Mouse (Mus musculus) midbrain, embryonic 10.5 days (tissue): Measurements from ENCODE around the gene Plac1. TPM values are rescaled to one million over a fixed set of nuclear protein-coding genes. Genes with fewer than 3 reads are reported as not detected.

Experiments
- DNase-seq: peaks from one replicate; pipeline ENCODE4 v3.0.0-alpha.2; 2017; ENCODE audit warnings: low spot score
- H3K27ac ChIP-seq: fragments of 300-500 bp; sonication (generic); replicated peaks from 2 replicates; pipeline ENCODE4 v1.5.1; 2016; ENCODE audit warnings: mild to moderate bottlenecking
- H3K27me3 ChIP-seq: fragments of 300-500 bp; sonication (generic); 2 replicates; pipeline ENCODE4 v1.6.1; 2016; ENCODE audit warnings: low read depth, mild to moderate bottlenecking; ENCODE audit not compliant: poor library complexity, severe bottlenecking
- H3K36me3 ChIP-seq: fragments of 300-500 bp; sonication (generic); 2 replicates; pipeline ENCODE4 v1.6.1; 2016; ENCODE audit warnings: mild to moderate bottlenecking, moderate library complexity
- H3K4me1 ChIP-seq: fragments of 300-500 bp; sonication (generic); 2 replicates; pipeline ENCODE4 v1.6.1; 2016
- H3K4me3 ChIP-seq: fragments of 300-500 bp; sonication (generic); 2 replicates; pipeline ENCODE4 v1.5.1; 2016; ENCODE audit warnings: mild to moderate bottlenecking, moderate library complexity
- H3K9me3 ChIP-seq: fragments of 300-500 bp; sonication (generic); replicated peaks from 2 replicates; pipeline ENCODE4 v1.6.1; 2016; ENCODE audit warnings: mild to moderate bottlenecking
- WGBS: fragments of 180-500 bp; shearing (Covaris S2); methylation state at CpG from one replicate; pipeline ENCODE4 v1.1.7; 2016; 5-methylcytosine and 5-hydroxymethylcytosine counted together
- polyA plus RNA-seq: library from polyadenylated mRNA; unstranded; fragments of >200 nt; fragmentation: Nextera tagmentation; extraction: Ambion mirVana; gene quantifications from 2 replicates; pipeline ENCODE4 v1.2.1, GENCODE M21; 2016

Gene Plac1
- polyA plus RNA-seq, 1 experiment from 2014 or later = 3.2 TPM

DNA sequence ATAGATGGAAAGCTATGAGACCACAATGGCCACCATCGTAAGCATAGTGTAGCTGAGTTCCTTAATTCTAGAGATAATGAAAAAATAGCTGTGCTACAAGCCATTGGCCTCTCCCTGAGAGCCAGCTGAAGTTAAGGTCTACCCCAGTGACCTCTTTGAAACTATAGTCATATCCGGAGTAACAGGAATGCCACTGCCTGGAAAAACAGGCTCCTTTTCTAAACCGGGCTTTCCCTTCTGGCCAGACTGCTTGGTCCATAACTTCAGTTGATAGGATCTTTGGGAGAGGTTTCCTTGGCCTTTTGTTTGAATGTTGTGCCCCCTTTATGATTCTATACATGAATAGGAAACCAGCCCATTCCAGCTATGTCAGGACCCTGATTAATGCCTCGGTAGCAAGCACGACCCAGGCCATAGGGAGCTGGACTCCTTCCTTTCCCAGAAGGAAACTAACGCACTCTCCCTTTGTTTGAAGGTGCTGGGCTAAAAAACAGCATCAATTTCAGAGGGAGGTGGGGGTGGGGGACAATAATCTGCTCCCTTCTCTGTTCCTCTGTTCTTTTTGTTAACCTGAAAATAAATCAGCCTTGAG is 15.5 kb downstream of the Plac1 start:
- DNase-seq = no peak
- H3K9me3 ChIP-seq = no peaks in the 10 kb centered on the region
- no peaks in the 10 kb centered on the region for H3K4me1 ChIP-seq
- WGBS = 70% methylated on average over 6 of the region's 6 CpGs
- H3K27ac ChIP-seq = no peak overlapping the region
- H3K27me3 ChIP-seq = no peaks in the 10 kb centered on the region
- H3K36me3 ChIP-seq = no peaks in the 10 kb centered on the region
- H3K4me3 ChIP-seq = no peak overlapping the region

DNA sequence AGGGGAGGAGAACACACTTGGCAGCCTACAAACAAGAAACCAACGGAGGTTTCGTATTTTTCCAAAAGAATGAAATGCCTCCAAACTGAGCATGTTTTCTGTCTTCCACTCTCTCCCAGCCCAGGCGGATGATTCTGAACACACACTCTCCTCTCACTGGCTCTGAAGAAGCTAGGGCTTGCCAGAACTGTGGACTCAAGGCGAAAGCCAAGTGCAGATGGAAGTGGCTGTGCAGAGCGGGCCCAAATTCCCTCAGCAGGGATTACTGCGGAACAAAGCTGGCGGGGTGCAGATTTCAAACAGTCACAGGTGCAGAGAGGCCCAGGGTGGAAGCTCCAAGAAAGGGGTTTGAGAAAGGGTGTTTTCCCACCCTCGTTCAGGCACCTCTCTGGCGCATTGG is 19.1 kb downstream of the Plac1 start:
- Histone ChIP-seq H3K4me3 (no peak overlapping the region), H3K4me1 (no peaks in the 10 kb centered on the region), H3K9me3 (no peaks in the 10 kb centered on the region), H3K27ac (no peak overlapping the region), H3K27me3 (no peaks in the 10 kb centered on the region), H3K36me3 (no peaks in the 10 kb centered on the region)
- 79% methylated on average over 9 of the region's 9 CpGs for WGBS
- no peak for DNase-seq

DNA sequence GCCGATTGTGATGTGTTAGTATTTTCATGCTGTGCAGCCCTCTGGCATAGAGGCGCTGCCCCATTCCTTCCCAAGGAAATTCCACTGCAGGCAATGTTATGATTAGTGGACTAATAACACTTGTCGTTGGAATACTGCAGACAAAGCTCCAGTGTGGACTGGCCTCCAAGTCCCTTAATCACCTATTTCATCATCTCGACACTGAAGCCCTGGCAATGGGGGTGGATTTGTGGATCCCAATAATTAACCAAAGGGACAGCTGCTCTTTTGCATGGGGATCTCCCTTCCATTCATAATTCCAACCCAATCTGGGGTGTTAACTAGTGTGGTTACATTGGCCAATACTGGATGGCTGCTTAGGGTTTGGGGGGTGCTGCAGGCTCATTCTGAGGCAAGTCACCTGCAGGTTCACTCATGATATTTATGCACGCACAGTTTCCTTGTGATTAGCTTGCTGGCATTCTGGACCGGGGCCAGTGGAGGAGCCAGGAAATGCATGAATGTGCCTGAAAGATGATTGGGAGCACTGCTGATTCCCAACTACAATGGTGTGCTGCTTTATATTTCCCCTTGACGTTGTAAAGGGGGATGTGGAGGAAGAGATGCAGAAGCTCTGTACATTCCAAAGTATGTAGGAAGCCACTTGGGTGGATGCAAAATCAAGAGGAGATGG is 25.2 kb downstream of the Plac1 start:
- 82% methylated on average over 7 of the region's 7 CpGs for WGBS
- Histone ChIP-seq H3K4me3 (no peak overlapping the region), H3K36me3 (no peaks in the 10 kb centered on the region), H3K27me3 (peaks cover 3% of the 10 kb centered on the region; the same call in 1 of the 2 replicates), H3K27ac (no peak overlapping the region), H3K9me3 (no peaks in the 10 kb centered on the region), H3K4me1 (peaks cover 11% of the 10 kb centered on the region)
- DNase-seq = no peak

DNA sequence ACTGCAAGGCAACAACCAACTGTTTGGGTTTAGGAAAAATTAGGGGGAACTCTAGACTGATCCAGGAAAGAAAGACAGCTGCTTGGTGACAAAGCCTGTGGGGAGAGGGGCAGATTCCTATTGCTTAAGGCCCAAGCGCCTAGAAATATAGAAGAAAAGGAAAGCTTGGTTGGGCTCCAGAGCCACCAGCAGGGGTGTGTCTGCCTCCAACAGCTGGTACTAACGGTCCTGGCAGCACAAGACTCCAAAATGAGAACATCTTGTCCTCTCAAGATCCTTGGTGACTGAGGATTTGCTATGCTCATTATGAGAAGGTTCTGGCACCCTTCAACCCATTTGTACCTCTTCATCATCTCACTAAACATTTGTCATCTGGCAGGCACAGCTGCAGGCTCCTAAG is 26.1 kb downstream of the Plac1 start:
- H3K27ac ChIP-seq = no peak overlapping the region
- H3K4me1 ChIP-seq = peaks cover 17% of the 10 kb centered on the region
- no peak overlapping the region for H3K4me3 ChIP-seq
- H3K9me3 ChIP-seq = no peaks in the 10 kb centered on the region
- 65% methylated on average over 2 of the region's 2 CpGs for WGBS
- H3K27me3 ChIP-seq = peaks cover 3% of the 10 kb centered on the region; the same call in 1 of the 2 replicates
- no peak for DNase-seq
- H3K36me3 ChIP-seq = no peaks in the 10 kb centered on the region

DNA sequence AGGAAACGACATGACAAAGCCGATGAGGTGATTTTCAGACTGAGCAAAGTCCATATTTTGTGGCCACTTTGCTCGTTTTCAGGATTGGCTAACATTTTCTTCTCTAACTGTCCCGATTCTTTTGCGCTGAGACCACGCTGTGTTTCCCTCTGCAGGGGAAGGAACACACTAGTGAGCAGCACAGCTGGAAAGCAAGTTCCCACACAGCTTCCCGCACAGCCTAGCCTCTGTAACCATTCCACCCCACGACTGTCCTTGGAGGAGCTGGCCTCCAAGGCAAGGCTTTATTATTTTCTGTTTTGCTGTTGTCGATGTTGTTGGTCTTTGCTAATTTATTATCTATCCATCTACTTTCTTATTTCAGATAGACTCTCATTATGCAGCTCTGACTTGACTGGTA is 27.4 kb downstream of the Plac1 start:
- H3K27me3 ChIP-seq = peaks cover 3% of the 10 kb centered on the region; the same call in 1 of the 2 replicates
- 55% methylated on average over 9 of the region's 9 CpGs for WGBS
- no peaks in the 10 kb centered on the region for H3K36me3 ChIP-seq
- no peak overlapping the region for H3K27ac ChIP-seq
- no peaks in the 10 kb centered on the region for H3K9me3 ChIP-seq
- H3K4me3 ChIP-seq = no peak overlapping the region
- H3K4me1 ChIP-seq = peaks cover 17% of the 10 kb centered on the region
- no peak for DNase-seq

DNA sequence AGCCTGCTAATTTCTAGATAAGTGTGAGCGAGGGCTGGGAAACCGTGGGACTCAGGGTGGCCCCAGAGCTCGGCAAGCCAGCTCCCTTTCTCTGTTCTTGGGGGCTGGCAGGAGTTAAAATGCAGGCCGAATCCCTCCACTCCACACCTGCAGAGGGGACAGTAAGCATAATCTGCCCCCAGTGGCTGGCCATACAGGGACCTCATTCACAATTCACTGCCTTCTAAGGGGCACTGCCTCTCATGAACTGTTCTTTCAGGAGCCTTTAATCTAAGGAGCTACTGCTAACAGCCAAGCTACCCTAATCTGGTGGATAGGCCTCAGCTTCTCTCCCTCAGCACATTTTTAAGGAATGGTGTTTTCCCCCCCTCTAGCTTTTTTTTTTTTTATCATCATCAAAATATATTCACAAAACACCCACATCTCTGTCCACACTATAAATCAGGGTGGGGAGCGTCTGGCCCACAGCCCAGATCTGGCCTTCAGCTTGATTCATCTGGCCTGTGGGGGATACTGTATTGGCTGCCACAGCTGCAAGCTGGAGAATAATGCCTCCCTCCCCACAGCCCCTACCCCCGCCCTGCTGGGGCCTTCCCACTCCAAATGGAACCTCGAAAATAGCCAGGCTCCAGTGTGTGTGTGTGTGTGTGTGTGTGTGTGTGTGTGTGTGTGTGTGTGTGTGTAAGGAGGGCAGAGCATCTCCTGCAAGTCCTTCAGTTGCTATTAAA is 28.0 kb downstream of the Plac1 start:
- Histone ChIP-seq H3K4me3 (no peak overlapping the region), H3K4me1 (peaks cover 17% of the 10 kb centered on the region), H3K36me3 (no peaks in the 10 kb centered on the region), H3K27ac (no peak overlapping the region), H3K9me3 (no peaks in the 10 kb centered on the region), H3K27me3 (peaks cover 3% of the 10 kb centered on the region; the same call in 1 of the 2 replicates)
- DNase-seq = no peak
- WGBS = 56% methylated on average over 7 of the region's 7 CpGs

DNA sequence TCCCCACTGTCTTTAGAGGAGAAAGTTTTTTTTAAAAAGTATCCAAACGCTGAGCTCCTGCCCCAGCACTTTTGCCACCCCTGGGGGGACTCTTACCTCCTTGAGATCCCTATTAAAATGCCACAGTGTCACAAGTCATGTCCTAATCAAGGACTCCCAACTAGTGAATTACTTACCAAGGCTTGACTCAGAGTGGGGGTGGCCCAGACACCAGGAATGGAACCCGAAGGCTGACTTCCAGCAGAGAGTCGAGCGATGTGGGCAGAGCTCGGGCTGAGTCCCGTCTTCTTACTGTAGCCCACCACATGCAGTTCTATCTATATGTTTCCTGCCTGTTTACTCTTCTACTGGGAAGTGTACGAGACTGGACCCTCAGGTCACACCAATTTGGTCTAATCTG is 30.5 kb downstream of the Plac1 start:
- Histone ChIP-seq H3K9me3 (no peaks in the 10 kb centered on the region), H3K27me3 (peaks cover 3% of the 10 kb centered on the region; the same call in 1 of the 2 replicates), H3K36me3 (no peaks in the 10 kb centered on the region), H3K27ac (peak overlapping the region; percentile 23; the same call in 1 of the 2 replicates), H3K4me1 (peaks cover 17% of the 10 kb centered on the region), H3K4me3 (no peak overlapping the region)
- WGBS = 57% methylated on average over 7 of the region's 7 CpGs
- no peak for DNase-seq

DNA sequence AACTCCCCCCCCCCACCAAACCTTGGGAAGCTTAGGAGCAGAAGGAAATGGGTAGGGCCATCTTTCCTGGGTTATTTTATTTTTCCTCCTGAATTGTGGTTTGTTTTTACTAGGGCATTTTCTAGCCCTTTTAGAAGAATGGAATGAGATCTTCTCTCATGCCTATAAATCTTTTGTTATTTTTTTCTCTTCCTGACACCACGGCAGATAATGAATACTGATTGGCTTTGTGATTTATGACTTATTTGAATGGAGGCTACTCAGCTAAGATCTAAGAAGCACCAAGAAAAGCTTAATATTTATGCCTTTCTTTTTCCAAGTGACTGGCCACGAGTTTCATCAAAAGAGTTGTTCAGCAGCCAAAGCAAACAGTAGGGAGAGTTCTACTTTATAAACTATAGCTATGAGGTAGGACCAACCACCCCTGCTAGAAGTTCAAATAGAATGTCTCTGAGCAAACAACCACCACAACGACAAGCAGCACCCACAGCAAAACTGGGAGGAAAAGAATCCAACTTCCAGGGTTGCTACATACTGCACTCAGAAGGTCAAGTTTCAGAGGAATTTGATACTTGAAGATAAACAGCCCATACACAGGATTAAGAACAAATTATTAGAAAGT is 35.1 kb downstream of the Plac1 start:
- Histone ChIP-seq H3K4me3 (no peak overlapping the region), H3K36me3 (no peaks in the 10 kb centered on the region), H3K9me3 (no peaks in the 10 kb centered on the region), H3K27ac (no peak overlapping the region), H3K4me1 (peaks cover 6% of the 10 kb centered on the region), H3K27me3 (no peaks in the 10 kb centered on the region)
- no peak for DNase-seq
- whole genome bisulfite sequencing = 66% methylated on average over 3 of the region's 3 CpGs

DNA sequence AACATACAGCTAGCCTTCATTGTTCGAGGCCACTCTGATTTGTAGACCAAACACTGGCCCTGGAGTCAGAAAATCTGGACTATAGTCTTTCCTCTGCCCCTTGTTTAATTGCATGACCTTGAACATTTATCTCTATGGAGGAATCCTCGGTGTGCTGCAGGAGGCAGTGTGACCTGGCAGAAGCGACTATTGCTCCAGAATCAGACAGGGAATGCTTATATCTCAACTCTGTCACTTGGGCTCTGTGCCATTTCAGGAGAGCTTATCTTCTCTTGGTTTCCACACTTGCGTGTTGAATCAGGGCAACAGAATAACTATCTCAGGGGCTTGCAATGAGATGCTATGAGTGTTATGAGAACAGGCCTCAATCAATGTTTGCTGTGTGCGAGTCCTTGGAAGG is 38.3 kb downstream of the Plac1 start:
- H3K36me3 ChIP-seq = no peaks in the 10 kb centered on the region
- no peak for DNase-seq
- H3K27me3 ChIP-seq = no peaks in the 10 kb centered on the region
- WGBS = 84% methylated on average over 5 of the region's 5 CpGs
- no peaks in the 10 kb centered on the region for H3K9me3 ChIP-seq
- no peaks in the 10 kb centered on the region for H3K4me1 ChIP-seq
- no peak overlapping the region for H3K4me3 ChIP-seq
- H3K27ac ChIP-seq = no peak overlapping the region

DNA sequence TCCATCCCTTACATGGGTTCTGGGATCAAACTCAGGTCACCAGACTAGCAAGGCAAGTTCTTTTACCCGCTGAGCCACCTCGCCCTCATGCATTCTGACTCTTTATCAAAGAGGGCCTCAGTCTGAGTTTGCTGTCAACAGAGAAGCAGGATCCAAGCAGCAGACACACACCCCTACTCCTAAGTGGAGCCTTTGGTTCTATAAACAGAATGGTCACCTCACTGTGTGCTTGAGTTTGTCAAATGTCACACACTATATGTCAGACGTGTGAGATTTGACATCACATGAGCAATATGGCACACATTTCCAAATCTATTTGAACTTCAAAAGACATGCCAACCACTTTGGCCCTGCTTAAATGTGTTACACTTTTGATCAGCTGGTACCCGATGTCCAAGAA is 42.2 kb downstream of the Plac1 start:
- H3K9me3 ChIP-seq = no peaks in the 10 kb centered on the region
- no peak overlapping the region for H3K4me3 ChIP-seq
- no peak overlapping the region for H3K27ac ChIP-seq
- H3K4me1 ChIP-seq = no peaks in the 10 kb centered on the region
- no peaks in the 10 kb centered on the region for H3K36me3 ChIP-seq
- H3K27me3 ChIP-seq = no peaks in the 10 kb centered on the region; the same call in 1 of the 2 replicates
- WGBS = 84% methylated on average over 4 of the region's 4 CpGs
- no peak for DNase-seq

DNA sequence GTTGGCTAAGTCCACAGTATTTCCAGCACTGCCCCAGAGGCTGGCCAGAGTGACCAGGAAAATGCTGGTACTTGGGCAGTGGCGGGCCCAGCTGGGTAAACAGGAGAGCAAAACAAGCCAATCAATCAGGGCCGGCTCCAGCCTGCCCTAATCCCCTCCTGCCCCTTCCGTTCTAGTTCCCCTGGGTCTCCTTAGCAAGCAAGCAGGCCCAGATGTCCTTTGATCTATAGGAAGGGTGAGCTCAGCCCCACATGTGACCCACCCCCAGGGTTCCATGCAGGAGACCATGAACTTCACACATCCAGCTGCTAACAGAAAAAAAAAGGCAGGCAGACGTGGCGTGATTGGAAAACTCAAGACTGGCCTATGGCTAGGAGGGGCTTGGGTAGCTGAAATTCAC is 43.5 kb downstream of the Plac1 start:
- DNase-seq = peak; percentile 26
- H3K27ac ChIP-seq = no peak overlapping the region
- WGBS = 44% methylated on average over 5 of the region's 5 CpGs

DNA sequence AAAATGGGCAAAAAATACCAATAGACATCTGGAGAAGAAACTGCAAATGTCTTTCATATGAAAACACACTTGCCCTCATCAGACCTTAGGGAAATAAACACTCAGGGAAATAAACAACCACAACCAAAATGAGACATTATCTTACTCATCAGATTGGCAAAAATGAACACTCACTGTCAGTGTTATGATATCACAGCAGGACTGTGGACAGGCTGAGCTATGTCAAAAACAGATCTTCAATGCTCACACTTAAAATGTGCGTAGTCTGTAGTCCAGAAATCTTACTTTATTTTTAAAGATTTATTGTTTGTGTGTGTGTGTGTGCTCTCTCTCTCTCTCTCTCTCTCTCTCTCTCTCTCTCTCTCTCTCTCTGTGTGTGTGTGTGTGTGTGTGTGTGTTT is 51.2 kb downstream of the Plac1 start:
- H3K36me3 ChIP-seq = no peaks in the 10 kb centered on the region
- no peak for DNase-seq

More for the DNA sequence above, 43.5 kb downstream of the Plac1 start:
- Histone ChIP-seq H3K27me3 (no peaks in the 10 kb centered on the region; the same call in 1 of the 2 replicates), H3K9me3 (no peaks in the 10 kb centered on the region), H3K4me3 (no peak overlapping the region), H3K4me1 (no peaks in the 10 kb centered on the region), H3K36me3 (no peaks in the 10 kb centered on the region)

More for the DNA sequence above, 51.2 kb downstream of the Plac1 start:
- Histone ChIP-seq H3K27me3 (no peaks in the 10 kb centered on the region), H3K4me1 (no peaks in the 10 kb centered on the region), H3K4me3 (no peak overlapping the region), H3K9me3 (no peaks in the 10 kb centered on the region), H3K27ac (no peak overlapping the region)
- WGBS = 87% methylated on average over 1 of the region's 1 CpGs
